Mouse (Mus musculus): Measurements from ENCODE around the gene Fn3k. TPM values are rescaled to one million over a fixed set of nuclear protein-coding genes. Genes with fewer than 3 reads are reported as not detected.

The Fn3k gene
- 0.47 and 0.91 TPM in 2 replicates for polyA plus RNA-seq (2015; fragmentation: Nextera tagmentation; extraction: Ambion mirVana)

GRCm38 (mm10) chr11:121434156-121435155 is at the start of gene Fn3k:
Gene Fn3k, plus strand, starts transcription at chr11:121434913.
- ATAC-seq (ENCODE audit: low FRiP score, low read depth), result peak; percentile 90
- peaks cover 15% of the 10 kb centered on the region for H3K4me1 ChIP-seq
- peaks cover 13% of the 10 kb centered on the region for H3K36me3 ChIP-seq
- H3K27ac ChIP-seq, result no peak within 1 kb of the TSS
- peak within 1 kb of the TSS; percentile 58 for H3K9ac ChIP-seq
- H3K4me2 ChIP-seq (replicated peaks), result peak within 1 kb of the TSS; percentile 84
- H3K27me3 ChIP-seq, result 0 out of 2 replicates have a peak, but pooled peaks cover 5% of the 10 kb centered on the region
- H3K4me3 ChIP-seq, result peak within 1 kb of the TSS; percentile 45
- H3K9me3 ChIP-seq, result no peaks in the 10 kb centered on the region
- 7% methylated on average over 30 of the region's 30 CpGs for WGBS

- H3K36me3 ChIP-seq, result no peaks in the 10 kb centered on the region
- under 1% methylated on average over 61 of the region's 61 CpGs for WGBS
- H3K4me1 ChIP-seq, result peaks cover 10% of the 10 kb centered on the region; the same call in 1 of the 2 replicates
- peak within 1 kb of the TSS; percentile 93 for H3K4me2 ChIP-seq (replicated peaks)
- peak within 1 kb of the TSS; percentile 71 for H3K4me3 ChIP-seq
- H3K27me3 ChIP-seq, result no peaks in the 10 kb centered on the region; the same call in 1 of the 2 replicates
- peak within 1 kb of the TSS; percentile 73 for H3K9ac ChIP-seq
- no peaks in the 10 kb centered on the region for H3K9me3 ChIP-seq
- H3K27ac ChIP-seq, result no peak within 1 kb of the TSS; the same call in 1 of the 2 replicates
- peak; percentile 100 for ATAC-seq (ENCODE audit: low FRiP score, low read depth)
Observed at GRCm38 (mm10) chr11:121387750-121388553, 46.8 kb upstream of the Fn3k start, which contains the start of gene Rab40b. Gene Rab40b, minus strand, starts transcription at chr11:121388251.

- Histone ChIP-seq H3K27me3 (no peaks in the 10 kb centered on the region; the same call in 1 of the 2 replicates), H3K4me1 (peaks cover 10% of the 10 kb centered on the region; the same call in 1 of the 2 replicates), H3K9ac (no peak overlapping the region), H3K4me2 (replicated peaks) (peak overlapping the region; percentile 93), H3K27ac (no peak overlapping the region), H3K9me3 (no peaks in the 10 kb centered on the region), H3K36me3 (no peaks in the 10 kb centered on the region), H3K4me3 (peak overlapping the region; percentile 71)
- 9% methylated on average over 6 of the region's 6 CpGs for WGBS
- ATAC-seq (ENCODE audit: low FRiP score, low read depth), result no peak
Observed at GRCm38 (mm10) chr11:121388554-121388945, 46.2 kb upstream of the Fn3k start.

- H3K9ac ChIP-seq, result no peak overlapping the region
- H3K9me3 ChIP-seq, result no peaks in the 10 kb centered on the region
- no peaks in the 10 kb centered on the region for H3K36me3 ChIP-seq
- no peaks in the 10 kb centered on the region; the same call in 1 of the 2 replicates for H3K27me3 ChIP-seq
- ATAC-seq (ENCODE audit: low FRiP score, low read depth), result no peak
- H3K27ac ChIP-seq, result no peak overlapping the region
- peaks cover 10% of the 10 kb centered on the region; the same call in 1 of the 2 replicates for H3K4me1 ChIP-seq
- WGBS, result 63% methylated on average over 3 of the region's 3 CpGs
- H3K4me2 ChIP-seq (replicated peaks), result no peak overlapping the region
- H3K4me3 ChIP-seq, result no peak overlapping the region
Observed at GRCm38 (mm10) chr11:121390793-121391192, 43.9 kb upstream of the Fn3k start.

- Histone ChIP-seq H3K9me3 (no peaks in the 10 kb centered on the region), H3K9ac (no peak overlapping the region), H3K27ac (no peak overlapping the region), H3K36me3 (no peaks in the 10 kb centered on the region), H3K4me2 (replicated peaks) (no peak overlapping the region), H3K4me1 (peaks cover 8% of the 10 kb centered on the region; the same call in 1 of the 2 replicates), H3K4me3 (no peak overlapping the region), H3K27me3 (no peaks in the 10 kb centered on the region)
- WGBS, result 85% methylated on average over 3 of the region's 3 CpGs
- ATAC-seq (ENCODE audit: low FRiP score, low read depth), result no peak
Observed at GRCm38 (mm10) chr11:121392405-121392804, 42.3 kb upstream of the Fn3k start.

- no peaks in the 10 kb centered on the region for H3K36me3 ChIP-seq
- no peaks in the 10 kb centered on the region for H3K4me1 ChIP-seq
- H3K27ac ChIP-seq, result no peak overlapping the region
- no peaks in the 10 kb centered on the region for H3K27me3 ChIP-seq
- WGBS, result 73% methylated on average over 3 of the region's 3 CpGs
- H3K9me3 ChIP-seq, result no peaks in the 10 kb centered on the region
- no peak overlapping the region for H3K9ac ChIP-seq
- H3K4me3 ChIP-seq, result no peak overlapping the region
- H3K4me2 ChIP-seq (replicated peaks), result no peak overlapping the region
- no peak for ATAC-seq (ENCODE audit: low FRiP score, low read depth)
Observed at GRCm38 (mm10) chr11:121407366-121408155, 27.2 kb upstream of the Fn3k start.

- H3K4me1 ChIP-seq, result no peaks in the 10 kb centered on the region
- no peaks in the 10 kb centered on the region for H3K27me3 ChIP-seq
- no peak overlapping the region for H3K4me2 ChIP-seq (replicated peaks)
- no peak overlapping the region for H3K9ac ChIP-seq
- H3K27ac ChIP-seq, result no peak overlapping the region
- ATAC-seq (ENCODE audit: low FRiP score, low read depth), result no peak
- H3K9me3 ChIP-seq, result no peaks in the 10 kb centered on the region
- no peaks in the 10 kb centered on the region for H3K36me3 ChIP-seq
- 76% methylated on average over 5 of the region's 5 CpGs for WGBS
- H3K4me3 ChIP-seq, result no peak overlapping the region
Observed at GRCm38 (mm10) chr11:121414762-121415161, 20.0 kb upstream of the Fn3k start.

GRCm38 (mm10) chr11:121415351-121415750 is 19.4 kb upstream of the Fn3k start:
- no peak overlapping the region for H3K4me2 ChIP-seq (replicated peaks)
- no peak overlapping the region for H3K4me3 ChIP-seq
- WGBS, result 75% methylated on average over 5 of the region's 5 CpGs
- no peaks in the 10 kb centered on the region for H3K36me3 ChIP-seq
- H3K9me3 ChIP-seq, result no peaks in the 10 kb centered on the region
- H3K4me1 ChIP-seq, result peaks cover under 1% of the 10 kb centered on the region
- H3K27ac ChIP-seq, result no peak overlapping the region
- no peak for ATAC-seq (ENCODE audit: low FRiP score, low read depth)
- no peaks in the 10 kb centered on the region for H3K27me3 ChIP-seq
- H3K9ac ChIP-seq, result no peak overlapping the region

- no peaks in the 10 kb centered on the region for H3K9me3 ChIP-seq
Observed at GRCm38 (mm10) chr11:121417971-121418370, 16.7 kb upstream of the Fn3k start.

GRCm38 (mm10) chr11:121418932-121419331 is 15.8 kb upstream of the Fn3k start:
- H3K4me2 ChIP-seq (replicated peaks), result no peak overlapping the region

More at GRCm38 (mm10) chr11:121417971-121418370, 16.7 kb upstream of the Fn3k start:
- H3K36me3 ChIP-seq, result no peaks in the 10 kb centered on the region
- ATAC-seq (ENCODE audit: low FRiP score, low read depth), result no peak
- H3K9ac ChIP-seq, result no peak overlapping the region
- H3K4me2 ChIP-seq (replicated peaks), result no peak overlapping the region
- H3K4me1 ChIP-seq, result peaks cover 14% of the 10 kb centered on the region
- H3K4me3 ChIP-seq, result no peak overlapping the region
- WGBS, result 85% methylated on average over 5 of the region's 5 CpGs
- no peak overlapping the region for H3K27ac ChIP-seq
- H3K27me3 ChIP-seq, result no peaks in the 10 kb centered on the region

GRCm38 (mm10) chr11:121420379-121420778 is 14.3 kb upstream of the Fn3k start:
- ATAC-seq (ENCODE audit: low FRiP score, low read depth), result no peak
- 51% methylated on average over 5 of the region's 5 CpGs for WGBS
- Histone ChIP-seq H3K4me2 (replicated peaks) (peak overlapping the region; percentile 86), H3K4me1 (peaks cover 14% of the 10 kb centered on the region), H3K27ac (peak overlapping the region; percentile 86; the same call in 1 of the 2 replicates), H3K27me3 (no peaks in the 10 kb centered on the region), H3K4me3 (peak overlapping the region; percentile 73), H3K9me3 (no peaks in the 10 kb centered on the region), H3K36me3 (no peaks in the 10 kb centered on the region), H3K9ac (no peak overlapping the region)

More at GRCm38 (mm10) chr11:121418932-121419331, 15.8 kb upstream of the Fn3k start:
- Histone ChIP-seq H3K36me3 (no peaks in the 10 kb centered on the region), H3K9me3 (no peaks in the 10 kb centered on the region), H3K4me1 (peaks cover 14% of the 10 kb centered on the region), H3K27ac (no peak overlapping the region), H3K4me3 (no peak overlapping the region), H3K9ac (no peak overlapping the region), H3K27me3 (no peaks in the 10 kb centered on the region)
- 76% methylated on average over 2 of the region's 2 CpGs for WGBS
- no peak for ATAC-seq (ENCODE audit: low FRiP score, low read depth)

Measured in limb, embryonic 13.5 days (tissue).